Mouse (Mus musculus): ENCODE measurements at regions not wholly inside any gene's neighbourhood (a gene's known extent, or its start where the extent isn't known, plus 50 kb on each side); places are given as distances from the start of the nearest gene placed in this dataset.

DNA sequence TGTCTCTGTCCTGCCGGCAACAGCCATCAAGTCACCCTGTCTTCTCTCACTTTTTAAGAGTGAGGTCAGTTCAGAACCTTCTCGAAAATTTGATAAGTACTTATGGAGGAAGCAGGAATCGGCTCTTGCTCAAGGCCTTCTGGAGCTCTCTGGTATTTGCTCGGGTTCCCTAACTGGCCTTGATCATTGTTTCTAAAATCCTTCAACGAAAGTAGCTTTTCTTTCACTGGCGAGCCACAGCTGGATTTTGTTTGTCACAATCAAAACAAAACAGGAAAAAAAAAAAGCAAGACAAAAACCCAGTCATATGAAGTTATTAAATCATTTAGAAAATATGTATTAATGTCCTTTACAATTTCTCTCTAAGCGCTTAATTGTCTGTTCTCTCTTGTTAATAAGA, 156.6 kb upstream of the Tex13c2 start:
- in situ Hi-C loops (cut with MboI; ENCODE audit: unreplicated experiment in 2 of 2) = no loop called here

- in situ Hi-C loops (cut with MboI; ENCODE audit: unreplicated experiment in 2 of 2) = no loop called here
These were observed 155.9 kb upstream of the Tex13c2 start for GRCm38 (mm10) chrX:42333631-42334030.

- in situ Hi-C loops (cut with MboI; ENCODE audit: unreplicated experiment in 2 of 2) = no loop called here
These were observed 154.7 kb upstream of the Tex13c2 start for GRCm38 (mm10) chrX:42334794-42335193.

- in situ Hi-C loops (cut with MboI; ENCODE audit: unreplicated experiment in 2 of 2) = no loop called here
These were observed 152.7 kb upstream of the Tex13c2 start for GRCm38 (mm10) chrX:42336772-42337171.

GRCm38 (mm10) chrX:42342362-42342761, 147.1 kb upstream of the Tex13c2 start:
- in situ Hi-C loops (cut with MboI; ENCODE audit: unreplicated experiment in 2 of 2) = no loop called here

DNA sequence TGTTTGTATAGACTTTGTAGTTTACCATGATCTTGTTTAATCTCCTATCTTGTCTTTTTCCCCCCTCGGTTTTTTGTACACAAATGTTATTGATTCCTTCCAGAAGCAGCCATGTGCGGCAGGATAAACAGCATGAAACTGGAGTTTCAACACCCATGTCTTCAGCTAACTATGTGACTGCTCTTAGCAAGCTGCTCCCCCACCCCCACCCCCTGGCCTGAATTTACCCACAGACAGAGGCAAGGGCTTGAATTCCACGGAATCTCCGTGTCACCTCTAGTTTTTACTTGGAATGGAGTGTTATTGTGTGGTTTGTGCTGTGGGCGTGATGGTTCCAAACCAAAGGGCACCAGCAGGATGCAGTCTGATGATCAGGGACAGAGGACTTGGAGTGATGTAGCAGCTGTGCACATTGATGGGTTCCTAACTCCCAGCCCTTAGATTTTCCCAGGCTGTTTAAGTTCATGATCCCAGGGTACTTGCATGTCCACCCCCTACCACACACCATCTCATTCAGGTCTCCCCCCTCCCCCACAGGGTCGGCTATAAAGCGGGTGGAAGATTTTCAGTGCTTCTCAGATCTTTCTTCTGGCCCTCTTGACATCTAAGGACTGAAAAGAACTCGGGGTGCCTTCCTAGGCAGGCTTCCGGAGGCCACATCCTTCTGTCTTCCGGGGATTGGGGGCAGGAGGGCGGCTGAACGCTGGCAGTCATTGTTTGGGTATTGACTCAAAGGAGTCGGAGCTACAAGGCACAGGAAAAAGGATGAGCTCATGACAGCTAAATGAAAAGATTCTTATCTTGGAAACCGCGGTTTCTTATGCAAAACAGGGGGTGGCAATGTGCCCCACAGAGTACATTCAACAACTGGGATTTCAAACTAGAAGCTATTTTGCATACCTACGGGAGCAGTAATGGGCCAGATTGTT, 146.3 kb upstream of the Tex13c2 start:
- in situ Hi-C loops (cut with MboI; ENCODE audit: unreplicated experiment in 2 of 2) = no loop called here

- in situ Hi-C loops (cut with MboI; ENCODE audit: unreplicated experiment in 2 of 2) = no loop called here
These were observed 136.8 kb upstream of the Tex13c2 start for GRCm38 (mm10) chrX:42352610-42353254.

DNA sequence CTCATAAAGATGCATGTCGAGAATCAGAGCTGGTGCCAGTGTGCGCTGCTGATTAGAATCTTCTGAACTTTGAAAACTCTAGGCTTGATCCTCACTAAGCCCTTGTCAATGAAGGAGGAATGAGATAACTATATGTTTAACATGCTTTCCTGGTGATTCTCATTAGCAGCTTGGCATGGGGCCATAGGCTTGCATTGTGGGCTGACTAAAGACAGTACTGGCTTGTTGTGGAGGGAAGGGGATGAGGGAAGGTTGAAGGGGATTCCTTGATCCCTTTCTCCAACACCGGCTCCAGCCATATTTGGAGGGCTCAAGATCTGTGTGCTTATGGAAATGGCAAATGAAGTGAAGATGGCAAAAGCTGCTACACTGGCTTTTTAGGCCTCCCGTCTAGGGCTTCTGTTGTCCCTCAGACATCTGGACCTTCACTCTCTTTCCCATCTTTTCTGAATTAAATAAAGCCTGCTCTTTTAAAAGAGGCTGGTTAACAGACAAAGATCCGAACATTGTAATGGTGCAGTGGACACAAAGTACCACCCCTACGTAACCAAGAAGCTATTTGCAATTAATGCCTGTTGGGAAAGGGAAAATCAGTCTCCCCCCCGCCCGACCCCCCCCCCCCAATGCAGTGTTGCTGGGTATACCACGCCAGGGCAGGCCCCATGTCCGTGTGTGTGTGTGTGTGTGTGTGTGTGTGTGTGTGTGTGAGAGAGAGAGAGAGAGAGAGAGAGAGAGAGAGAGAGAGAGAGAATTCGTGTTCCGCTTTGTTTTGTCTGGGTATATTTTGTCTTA, 129.9 kb upstream of the Tex13c2 start:
- in situ Hi-C loops (cut with MboI; ENCODE audit: unreplicated experiment in 2 of 2) = loop anchor here in 1 of 2 experiments (10.0 kb wide), 1 partner anchor 65 kb away; no protein-coding TSS in a partner anchor

- in situ Hi-C loops (cut with MboI; ENCODE audit: unreplicated experiment in 2 of 2) = loop anchor here in 1 of 2 experiments (10.0 kb wide), 1 partner anchor 64 kb away; no protein-coding TSS in a partner anchor
These were observed 129.1 kb upstream of the Tex13c2 start for GRCm38 (mm10) chrX:42360173-42360931.

DNA sequence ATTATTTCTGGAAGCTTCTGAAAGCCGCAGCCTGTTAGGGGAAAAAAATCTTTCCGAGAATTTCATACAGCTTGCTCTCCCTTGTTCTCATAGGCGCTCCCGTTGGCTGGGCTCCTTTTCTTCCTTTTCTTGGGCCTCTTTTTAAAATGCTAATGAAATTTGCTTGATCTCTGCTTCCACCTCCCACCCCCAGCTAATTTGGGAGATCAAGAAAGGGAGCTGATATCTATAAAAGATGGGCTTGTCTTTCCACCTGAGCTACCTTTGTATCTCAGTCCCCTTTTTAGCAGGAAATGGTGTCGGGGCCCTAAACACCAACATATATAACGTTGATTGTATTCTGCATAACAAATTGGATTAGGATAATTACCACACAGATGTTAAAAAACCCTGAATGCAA, 128.5 kb upstream of the Tex13c2 start:
- in situ Hi-C loops (cut with MboI; ENCODE audit: unreplicated experiment in 2 of 2) = loop anchor here in 1 of 2 experiments (10.0 kb wide), 1 partner anchor 64 kb away; no protein-coding TSS in a partner anchor

DNA sequence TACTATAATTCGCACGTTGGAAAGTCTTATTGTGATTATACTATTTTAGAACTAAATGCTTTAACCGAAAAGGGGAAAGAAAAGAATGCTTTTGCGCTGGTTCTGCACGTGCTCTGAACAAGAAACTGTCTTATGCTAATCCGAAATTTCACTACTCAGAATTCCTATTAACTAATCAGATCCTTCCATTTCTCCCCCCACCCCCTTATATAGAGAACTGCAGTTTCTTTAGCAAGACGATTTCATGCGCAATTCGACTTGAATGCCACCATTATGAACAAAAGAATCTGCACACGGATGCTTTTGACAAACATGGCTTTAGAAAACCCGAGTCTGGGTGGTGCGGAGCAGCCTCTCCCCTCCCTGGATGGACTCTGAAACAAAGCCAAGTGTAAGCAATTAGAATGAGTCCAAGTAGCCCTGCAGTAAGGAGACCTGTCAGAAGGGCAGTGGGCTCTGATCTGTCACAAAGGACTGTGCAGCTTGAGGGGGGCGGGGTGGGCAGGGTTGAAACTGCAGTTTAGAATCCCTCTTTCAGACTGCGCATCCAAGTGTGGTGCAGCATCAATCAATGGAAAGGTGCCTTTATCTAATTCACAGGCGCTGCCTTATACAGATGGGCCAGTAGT, 128.0 kb upstream of the Tex13c2 start:
- in situ Hi-C loops (cut with MboI; ENCODE audit: unreplicated experiment in 2 of 2) = loop anchor here in 1 of 2 experiments (10.0 kb wide), 1 partner anchor 63 kb away; no protein-coding TSS in a partner anchor

- in situ Hi-C loops (cut with MboI; ENCODE audit: unreplicated experiment in 2 of 2) = loop anchor here in 1 of 2 experiments (10.0 kb wide), 1 partner anchor 61 kb away; no protein-coding TSS in a partner anchor
These were observed 125.4 kb upstream of the Tex13c2 start for GRCm38 (mm10) chrX:42364137-42364536.

DNA sequence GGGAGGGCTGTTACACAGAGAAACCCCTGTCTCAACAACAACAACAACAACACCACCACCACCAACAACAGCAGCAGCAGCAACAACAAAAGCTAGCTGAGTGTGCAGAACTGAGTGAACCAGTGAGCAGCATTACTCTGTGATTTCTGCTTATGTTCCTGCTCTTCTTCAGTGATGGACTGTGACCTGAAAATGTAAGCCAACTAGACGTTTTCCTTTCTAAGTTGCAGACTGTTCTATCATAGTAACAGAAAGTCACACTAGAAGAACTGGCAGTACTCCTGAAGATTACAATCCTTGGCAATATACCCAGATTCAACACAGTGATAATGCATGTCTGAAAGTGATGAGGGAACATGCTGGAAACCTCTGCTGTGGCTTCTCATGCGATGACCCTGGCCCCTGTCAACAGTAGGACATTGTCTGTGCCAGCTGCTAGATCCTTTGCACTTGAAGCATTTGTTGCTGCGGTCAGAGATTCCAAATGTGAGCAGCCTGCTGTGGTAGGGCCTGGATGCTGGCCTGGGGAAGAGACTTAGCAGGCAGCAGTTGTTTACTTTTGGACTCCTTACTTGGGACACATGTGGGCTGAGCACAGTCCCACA, 115.6 kb upstream of the Tex13c2 start:
- in situ Hi-C loops (cut with MboI; ENCODE audit: unreplicated experiment in 2 of 2) = no loop called here

DNA sequence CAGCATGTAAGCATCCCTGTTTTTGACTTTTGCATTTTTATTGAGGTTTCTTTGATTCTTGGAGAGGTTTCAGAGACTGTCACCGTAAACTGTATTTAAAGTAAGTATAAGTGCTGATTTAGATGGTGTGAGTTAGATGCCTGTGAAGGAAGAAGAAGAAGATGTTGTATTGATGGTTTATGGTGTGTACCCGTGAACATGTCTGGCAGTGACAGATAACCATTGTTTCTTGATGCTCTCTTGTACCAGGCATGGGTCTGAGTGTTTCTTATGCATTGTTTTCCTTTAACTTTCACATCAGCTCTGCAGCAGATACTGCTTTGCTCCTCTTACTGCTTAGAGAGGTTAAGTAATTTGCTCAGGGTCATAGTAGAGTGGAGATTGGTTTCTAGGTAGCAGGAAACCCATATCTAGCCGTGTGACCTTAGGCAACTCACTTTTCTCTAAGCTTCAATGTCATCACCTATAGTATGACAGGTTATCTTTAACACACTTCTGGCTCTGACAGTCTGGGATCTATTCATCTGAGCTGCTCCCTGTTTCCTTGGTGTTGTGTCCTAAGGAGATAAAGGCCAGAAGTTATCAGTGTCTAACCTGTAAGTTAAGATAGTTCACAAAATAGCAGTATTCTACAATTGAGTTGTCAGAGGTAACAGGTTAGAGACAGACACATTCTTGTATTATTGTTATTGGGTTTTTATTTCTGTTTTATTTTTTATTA, 95.5 kb upstream of the Tex13c2 start:
- in situ Hi-C loops (cut with MboI; ENCODE audit: unreplicated experiment in 2 of 2) = no loop called here

GRCm38 (mm10) chrX:42396441-42396840, 93.0 kb upstream of the Tex13c2 start:
- in situ Hi-C loops (cut with MboI; ENCODE audit: unreplicated experiment in 2 of 2) = no loop called here

DNA sequence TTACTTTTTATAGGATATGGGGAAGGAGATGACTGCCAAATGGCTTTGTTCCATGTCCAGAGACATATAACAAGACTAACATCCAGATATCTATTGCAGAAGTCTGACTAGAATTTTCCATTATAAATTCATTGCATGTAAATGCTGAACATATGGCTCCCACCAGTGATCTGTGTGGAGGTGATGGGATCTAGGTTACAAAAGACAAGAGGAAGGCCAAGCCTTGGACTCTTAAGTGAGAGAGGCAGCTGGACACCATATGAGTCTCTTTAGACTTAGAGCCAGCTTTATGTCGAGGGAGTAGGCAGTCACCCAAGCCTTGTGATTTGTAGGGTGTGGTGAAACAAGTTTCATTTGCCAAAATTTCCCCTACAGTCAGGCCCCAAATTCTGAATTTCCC, 90.7 kb upstream of the Tex13c2 start:
- in situ Hi-C loops (cut with MboI; ENCODE audit: unreplicated experiment in 2 of 2) = no loop called here

DNA sequence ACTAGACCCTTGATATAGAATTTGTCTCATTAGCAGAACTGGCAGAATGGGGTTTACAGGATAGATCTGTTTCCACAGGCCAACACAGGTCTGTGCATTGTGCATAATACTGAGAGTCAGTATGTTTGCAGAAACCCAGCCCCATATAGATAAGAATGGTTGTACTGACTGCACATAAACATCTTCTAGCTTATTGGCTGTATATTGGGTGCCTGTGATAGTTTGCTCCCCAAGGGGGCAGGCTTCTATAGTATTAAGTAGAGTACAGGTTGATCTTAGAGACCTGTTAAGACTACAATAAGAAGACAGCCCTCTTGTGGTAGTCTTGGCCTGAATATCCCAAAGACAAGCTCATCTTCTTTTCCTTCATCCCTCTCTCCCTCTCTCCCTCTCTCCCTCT, 90.1 kb upstream of the Tex13c2 start:
- in situ Hi-C loops (cut with MboI; ENCODE audit: unreplicated experiment in 2 of 2) = no loop called here

- in situ Hi-C loops (cut with MboI; ENCODE audit: unreplicated experiment in 2 of 2) = no loop called here
These were observed 88.4 kb upstream of the Tex13c2 start for GRCm38 (mm10) chrX:42401091-42401490.
